Comparison of ENCODE assay signal across 8 mouse cellular contexts in genomic region chr6:47878593-47878992, GRCm38 (mm10). TPM values are rescaled to one million over a fixed set of nuclear protein-coding genes. Genes with fewer than 3 reads are reported as not detected.
DNase-seq lines count a peak whose midpoint lies in the region; ATAC-seq and TF ChIP-seq lines count a peak whose summit lies in the region.

No protein-coding gene starts in this region.

- peaks cover 10% of the 10 kb centered on the region; the same call in 1 of the 2 replicates for H3K36me3 ChIP-seq in heart, embryonic 11.5 days (ENCODE audit: control insufficient read depth, insufficient read depth, low read length)
- peaks cover 40% of the 10 kb centered on the region for H3K36me3 ChIP-seq in C2C12 (ENCODE audit: control insufficient read depth, insufficient read depth)
- H3K36me3 ChIP-seq in forebrain, embryonic 10.5 days (replicated peaks) = peaks cover 42% of the 10 kb centered on the region
- H3K36me3 ChIP-seq in liver, embryonic 13.5 days = peaks cover 32% of the 10 kb centered on the region

- H3K27me3 ChIP-seq in heart, embryonic 11.5 days (ENCODE audit: control insufficient read depth, insufficient read depth, low read length) = no peaks in the 10 kb centered on the region
- no peaks in the 10 kb centered on the region for H3K27me3 ChIP-seq in C2C12 (ENCODE audit: control insufficient read depth, insufficient read depth, insufficient read length)
- H3K27me3 ChIP-seq in forebrain, embryonic 10.5 days (ENCODE audit: poor library complexity, severe bottlenecking) = no peaks in the 10 kb centered on the region
- H3K27me3 ChIP-seq in liver, embryonic 13.5 days = no peaks in the 10 kb centered on the region

- H3K27ac ChIP-seq in heart, embryonic 11.5 days (ENCODE audit: low read depth, low read length) = no peak overlapping the region
- H3K27ac ChIP-seq in forebrain, embryonic 10.5 days = peak overlapping the region; percentile 98
- 0 out of 2 replicates have a peak overlapping the region, but pooled peaks have one; percentile 94 for H3K27ac ChIP-seq in liver, embryonic 13.5 days

- peak overlapping the region; percentile 91 for H3K4me3 ChIP-seq in heart, embryonic 11.5 days (ENCODE audit: low read depth, low read length)
- H3K4me3 ChIP-seq in C2C12 (ENCODE audit: insufficient read depth, poor library complexity, severe bottlenecking) = peak overlapping the region; percentile 76
- peak overlapping the region; percentile 92 for H3K4me3 ChIP-seq in forebrain, embryonic 10.5 days
- H3K4me3 ChIP-seq in liver, embryonic 13.5 days (replicated peaks) = peak overlapping the region; percentile 86

- H3ac ChIP-seq in C2C12 (ENCODE audit: control insufficient read depth, insufficient read length, low read depth) = peak overlapping the region; percentile 97

- H3K4me1 ChIP-seq in heart, embryonic 11.5 days (ENCODE audit: control insufficient read depth, insufficient read depth, low read length) = peaks cover 12% of the 10 kb centered on the region
- peaks cover 23% of the 10 kb centered on the region for H3K4me1 ChIP-seq in forebrain, embryonic 10.5 days
- peaks cover 30% of the 10 kb centered on the region for H3K4me1 ChIP-seq in liver, embryonic 13.5 days (replicated peaks)

- H3K4me2 ChIP-seq in heart, embryonic 11.5 days = peak overlapping the region; percentile 87
- H3K4me2 ChIP-seq in liver, embryonic 13.5 days = peak overlapping the region; percentile 89

- no peak for TF ChIP-seq CTCF in C2C12 (IDR thresholded peaks at IDR 0.05; ENCODE audit: control insufficient read depth, insufficient read depth, insufficient read length)

- WGBS in heart, embryonic 11.5 days (ENCODE audit: insufficient replicate concordance) = 50% methylated on average over 3 of the region's 3 CpGs
- WGBS in forebrain, embryonic 10.5 days = 58% methylated on average over 3 of the region's 3 CpGs
- WGBS in liver, embryonic 13.5 days (ENCODE audit: insufficient replicate concordance) = 41% methylated on average over 3 of the region's 3 CpGs

- DNase-seq in heart, postnatal 4 days = no peak
- DNase-seq in forebrain, embryonic 10.5 days (ENCODE audit: extremely low spot score, low spot score) = no peak
- DNase-seq in liver, embryonic 13.5 days = no peak
- no peak for DNase-seq in frontal cortex, postnatal 10 days (ENCODE audit: low spot score in 2 of 2)
- no peak for DNase-seq in urinary bladder, postnatal 25 days (ENCODE audit: low spot score)
- no peak for DNase-seq in kidney, postnatal 14 days

- no peak for ATAC-seq in heart, embryonic 11.5 days (replicated peaks; ENCODE audit: insufficient number of reproducible peaks, low FRiP score, low TSS enrichment)
- no peak for ATAC-seq in liver, embryonic 13.5 days (ENCODE audit: low read depth)

- H3K9me3 ChIP-seq in heart, embryonic 11.5 days (replicated peaks; ENCODE audit: control insufficient read depth, low read length) = no peaks in the 10 kb centered on the region
- H3K9me3 ChIP-seq in forebrain, embryonic 10.5 days = no peaks in the 10 kb centered on the region
- H3K9me3 ChIP-seq in liver, embryonic 13.5 days (replicated peaks) = no peaks in the 10 kb centered on the region

- peak overlapping the region; percentile 93 for H3K9ac ChIP-seq in heart, embryonic 11.5 days (ENCODE audit: low read depth, low read length)
- H3K9ac ChIP-seq in liver, embryonic 13.5 days = peak overlapping the region; percentile 93

- peaks cover 20% of the 10 kb centered on the region for H3K79me3 ChIP-seq in C2C12 (ENCODE audit: low read depth)

- H3K79me2 ChIP-seq in C2C12 (ENCODE audit: control insufficient read depth, insufficient read depth) = peaks cover 54% of the 10 kb centered on the region

TF ChIP-seq in C2C12, 6 proteins besides CTCF, POLR2A, EP300 and RAD21:
- TF ChIP-seq USF1 (IDR thresholded peaks at IDR 0.05; ENCODE audit: low read depth) (no peak), CEBPB (IDR thresholded peaks at IDR 0.05; ENCODE audit: low read depth) (no peak), MYOD1 (IDR thresholded peaks at IDR 0.05; ENCODE audit: control insufficient read depth, insufficient read length, low read depth) (no peak), MYOG (IDR thresholded peaks at IDR 0.05; ENCODE audit: control insufficient read depth, extremely low read depth, insufficient read length) (no peak), FOSL1 (IDR thresholded peaks at IDR 0.05; ENCODE audit: insufficient read depth, low read length, poor library complexity, severe bottlenecking) (no peak), MAX (IDR thresholded peaks at IDR 0.05) (no peak)

RNA-seq across cellular contexts. Expression of gene Zfp282, which starts 1.6 kb away (rescaled TPM):
- polyA plus RNA-seq in heart, embryonic 11.5 days (2014; fragmentation: Nextera tagmentation; extraction: Ambion mirVana) = 6.0 and 6.8 TPM in 2 replicates
- total RNA-seq in heart, postnatal 4 days (2021) = 10 to 100 TPM; 10.1 to 10.4 TPM
- polyA plus RNA-seq in C2C12 (2012; fragmentation: generic; extraction: Trizol) = 7.8 TPM
- polyA plus RNA-seq in forebrain, embryonic 10.5 days (2016; fragmentation: Nextera tagmentation; extraction: Ambion mirVana) = 14.7 and 15.0 TPM in 2 replicates
- 3.1 and 3.8 TPM in 2 replicates for polyA plus RNA-seq in liver, embryonic 13.5 days (2015; fragmentation: Nextera tagmentation; extraction: Ambion mirVana)

RNA-seq across cellular contexts. Expression of gene Zfp212, which starts 41.7 kb away (rescaled TPM):
- 6.9 and 7.7 TPM in 2 replicates for polyA plus RNA-seq in heart, embryonic 11.5 days (2014; fragmentation: Nextera tagmentation; extraction: Ambion mirVana)
- total RNA-seq in heart, postnatal 4 days (2021) = 10 to 100 TPM; 12.1 TPM
- 10.0 TPM for polyA plus RNA-seq in C2C12 (2012; fragmentation: generic; extraction: Trizol)
- 19.6 and 20.2 TPM in 2 replicates for polyA plus RNA-seq in forebrain, embryonic 10.5 days (2016; fragmentation: Nextera tagmentation; extraction: Ambion mirVana)
- polyA plus RNA-seq in liver, embryonic 13.5 days (2015; fragmentation: Nextera tagmentation; extraction: Ambion mirVana) = 6.8 and 7.0 TPM in 2 replicates

RNA-seq across cellular contexts. Expression of gene Zfp398, which starts 43.1 kb away (rescaled TPM):
- 2.8 and 4.0 TPM in 2 replicates for polyA plus RNA-seq in heart, embryonic 11.5 days (2014; fragmentation: Nextera tagmentation; extraction: Ambion mirVana)
- total RNA-seq in heart, postnatal 4 days (2021) = 1 to 10 TPM; 7.4 to 7.7 TPM
- 1.7 TPM for polyA plus RNA-seq in C2C12 (2012; fragmentation: generic; extraction: Trizol)
- 8.2 and 8.9 TPM in 2 replicates for polyA plus RNA-seq in forebrain, embryonic 10.5 days (2016; fragmentation: Nextera tagmentation; extraction: Ambion mirVana)
- 2.2 TPM in 2 replicates for polyA plus RNA-seq in liver, embryonic 13.5 days (2015; fragmentation: Nextera tagmentation; extraction: Ambion mirVana)

RNA-seq across cellular contexts. Expression of gene Zfp786, which starts 47.9 kb away (rescaled TPM):
- polyA plus RNA-seq in heart, embryonic 11.5 days (2014; fragmentation: Nextera tagmentation; extraction: Ambion mirVana) = 1.1 and 1.7 TPM in 2 replicates
- 1 to 10 TPM; 1.1 to 1.7 TPM for total RNA-seq in heart, postnatal 4 days (2021)
- polyA plus RNA-seq in C2C12 (2012; fragmentation: generic; extraction: Trizol) = 0.39 TPM
- polyA plus RNA-seq in forebrain, embryonic 10.5 days (2016; fragmentation: Nextera tagmentation; extraction: Ambion mirVana) = 6.9 and 7.8 TPM in 2 replicates
- 0.61 and 0.70 TPM in 2 replicates for polyA plus RNA-seq in liver, embryonic 13.5 days (2015; fragmentation: Nextera tagmentation; extraction: Ambion mirVana)
